Mouse (Mus musculus): ENCODE results near the gene Ankrd34b. TPM values are rescaled to one million over a fixed set of nuclear protein-coding genes. Genes with fewer than 3 reads are reported as not detected.

The Ankrd34b gene
- polyA plus RNA-seq (2015; fragmentation: Nextera tagmentation; extraction: Ambion mirVana), result 0.07 and 0.09 TPM in 2 replicates

DNA sequence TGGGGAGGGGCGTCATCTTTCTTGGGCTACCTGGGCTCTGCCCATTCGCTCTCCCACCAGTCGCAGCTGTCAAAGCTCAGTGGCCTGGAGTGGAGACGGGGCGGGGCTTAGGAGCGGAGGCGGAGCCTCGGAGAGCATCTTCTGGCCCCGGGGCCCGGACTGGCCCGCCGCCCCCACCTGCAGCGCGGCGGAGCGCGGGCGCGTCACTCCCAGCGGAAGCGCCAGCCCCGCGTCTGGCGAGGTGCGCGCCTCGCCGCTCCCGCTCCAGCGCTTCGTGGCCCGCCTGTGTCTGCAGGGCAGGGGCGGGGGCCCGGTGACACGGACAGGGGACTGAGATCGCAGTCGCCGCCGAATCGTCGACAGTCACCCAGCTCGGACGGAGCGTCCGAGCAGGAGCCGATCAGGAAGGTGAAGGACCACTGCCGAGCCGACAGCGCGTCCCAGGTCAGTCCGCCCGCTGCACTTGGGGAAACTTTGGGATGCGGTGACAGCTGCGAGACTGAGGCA, at the start of gene Ankrd34b:
TSS of gene Ankrd34b (plus strand) at position 139 of the 507 bp plus-strand sequence.
- WGBS, result under 1% methylated on average over 54 of the region's 54 CpGs
- Histone ChIP-seq H3K9me3 (replicated peaks) (no peaks in the 10 kb centered on the region), H3K27ac (replicated peaks) (no peak within 1 kb of the TSS), H3K27me3 (peaks cover 64% of the 10 kb centered on the region), H3K9ac (peak within 1 kb of the TSS; percentile 15; the same call in 1 of the 2 replicates), H3K4me3 (replicated peaks) (peak within 1 kb of the TSS; percentile 53), H3K36me3 (no peaks in the 10 kb centered on the region), H3K4me2 (replicated peaks) (peak within 1 kb of the TSS; percentile 94), H3K4me1 (peaks cover 16% of the 10 kb centered on the region)
- no peak for ATAC-seq (ENCODE audit: insufficient number of reproducible peaks, low FRiP score, low TSS enrichment, low read depth)

- no peak overlapping the region for H3K9ac ChIP-seq
- 82% methylated on average over 3 of the region's 3 CpGs for WGBS
These were observed 38.3 kb upstream of the Ankrd34b start for GRCm38 (mm10) chr13:92387367-92387766.

DNA sequence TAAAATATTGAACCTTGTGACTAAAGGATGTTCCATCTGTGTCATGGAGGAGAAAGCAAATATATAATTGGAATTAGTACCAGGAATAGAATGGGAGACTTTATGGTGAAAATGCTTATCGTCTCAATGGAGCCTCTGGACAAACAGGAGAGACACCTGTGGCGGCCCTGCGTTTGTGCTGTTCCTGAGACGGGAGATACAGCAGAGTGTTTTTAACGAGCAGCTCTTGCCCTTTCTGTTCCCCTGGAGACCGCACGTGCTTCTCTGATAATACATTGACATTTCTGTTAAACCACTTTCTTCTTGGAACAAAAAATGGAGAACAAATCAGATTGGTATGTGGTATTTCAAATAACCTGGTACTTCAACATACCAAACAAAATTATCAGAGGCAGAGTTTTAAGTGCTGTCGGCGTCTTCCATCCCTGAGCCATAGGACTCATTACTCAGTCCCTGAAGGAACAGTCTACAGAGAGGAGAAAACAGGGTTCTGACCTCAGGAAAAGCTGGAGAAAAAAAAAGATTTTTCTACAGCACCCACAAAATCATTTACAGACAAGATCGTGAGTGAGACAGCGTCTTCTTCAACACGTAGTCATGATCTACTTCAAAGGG, 32.5 kb upstream of the Ankrd34b start:
- Histone ChIP-seq H3K27me3 (no peaks in the 10 kb centered on the region), H3K27ac (replicated peaks) (no peak overlapping the region), H3K9ac (no peak overlapping the region), H3K4me3 (replicated peaks) (no peak overlapping the region), H3K36me3 (no peaks in the 10 kb centered on the region), H3K4me1 (no peaks in the 10 kb centered on the region), H3K9me3 (replicated peaks) (no peaks in the 10 kb centered on the region), H3K4me2 (replicated peaks) (no peak overlapping the region)
- ATAC-seq (ENCODE audit: insufficient number of reproducible peaks, low FRiP score, low TSS enrichment, low read depth), result no peak
- WGBS, result 81% methylated on average over 12 of the region's 12 CpGs

More at GRCm38 (mm10) chr13:92387367-92387766, 38.3 kb upstream of the Ankrd34b start:
- Histone ChIP-seq H3K27ac (replicated peaks) (no peak overlapping the region), H3K27me3 (no peaks in the 10 kb centered on the region), H3K4me3 (replicated peaks) (no peak overlapping the region), H3K36me3 (no peaks in the 10 kb centered on the region), H3K4me2 (replicated peaks) (no peak overlapping the region), H3K9me3 (replicated peaks) (no peaks in the 10 kb centered on the region), H3K4me1 (no peaks in the 10 kb centered on the region)
- no peak for ATAC-seq (ENCODE audit: insufficient number of reproducible peaks, low FRiP score, low TSS enrichment, low read depth)

- Histone ChIP-seq H3K9me3 (replicated peaks) (no peaks in the 10 kb centered on the region), H3K36me3 (no peaks in the 10 kb centered on the region), H3K4me1 (no peaks in the 10 kb centered on the region), H3K4me2 (replicated peaks) (no peak overlapping the region), H3K27me3 (no peaks in the 10 kb centered on the region), H3K4me3 (replicated peaks) (no peak overlapping the region), H3K9ac (no peak overlapping the region), H3K27ac (replicated peaks) (no peak overlapping the region)
- no peak for ATAC-seq (ENCODE audit: insufficient number of reproducible peaks, low FRiP score, low TSS enrichment, low read depth)
- WGBS, result 74% methylated on average over 11 of the region's 11 CpGs
These were observed 27.0 kb upstream of the Ankrd34b start for GRCm38 (mm10) chr13:92398491-92399384.

GRCm38 (mm10) chr13:92402063-92402462, 23.6 kb upstream of the Ankrd34b start:
- ATAC-seq (ENCODE audit: insufficient number of reproducible peaks, low FRiP score, low TSS enrichment, low read depth), result no peak

DNA sequence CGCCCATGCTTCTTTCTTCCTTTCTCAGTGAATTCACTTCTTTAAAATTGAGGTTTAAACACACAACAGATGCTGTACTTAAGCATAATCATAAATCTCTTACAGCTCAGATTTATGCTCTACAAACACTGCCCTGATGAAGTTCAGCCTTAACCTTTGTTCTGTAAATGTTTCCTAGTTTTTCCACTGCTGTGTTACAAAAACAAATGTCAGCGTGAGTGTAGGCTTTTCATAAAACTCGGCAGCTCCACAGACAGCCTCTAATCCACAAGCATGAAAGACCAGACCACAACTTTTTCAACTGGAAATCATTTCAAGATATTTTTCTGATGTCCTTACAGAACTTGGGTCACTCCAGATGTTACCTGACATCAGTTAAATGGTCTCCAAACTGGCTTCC, 22.2 kb upstream of the Ankrd34b start:
- ATAC-seq (ENCODE audit: insufficient number of reproducible peaks, low FRiP score, low TSS enrichment, low read depth), result no peak
- Histone ChIP-seq H3K36me3 (no peaks in the 10 kb centered on the region), H3K27me3 (no peaks in the 10 kb centered on the region), H3K9me3 (replicated peaks) (no peaks in the 10 kb centered on the region), H3K4me3 (replicated peaks) (no peak overlapping the region), H3K9ac (no peak overlapping the region), H3K4me2 (replicated peaks) (no peak overlapping the region), H3K27ac (replicated peaks) (no peak overlapping the region), H3K4me1 (no peaks in the 10 kb centered on the region)
- 54% methylated on average over 3 of the region's 3 CpGs for WGBS

More at GRCm38 (mm10) chr13:92402063-92402462, 23.6 kb upstream of the Ankrd34b start:
- WGBS, result 40% methylated on average over 2 of the region's 2 CpGs
- no peak overlapping the region for H3K9ac ChIP-seq
- no peaks in the 10 kb centered on the region for H3K36me3 ChIP-seq
- no peaks in the 10 kb centered on the region for H3K9me3 ChIP-seq (replicated peaks)
- H3K4me2 ChIP-seq (replicated peaks), result no peak overlapping the region
- H3K27me3 ChIP-seq, result no peaks in the 10 kb centered on the region
- no peak overlapping the region for H3K4me3 ChIP-seq (replicated peaks)
- H3K27ac ChIP-seq (replicated peaks), result no peak overlapping the region
- no peaks in the 10 kb centered on the region for H3K4me1 ChIP-seq

DNA sequence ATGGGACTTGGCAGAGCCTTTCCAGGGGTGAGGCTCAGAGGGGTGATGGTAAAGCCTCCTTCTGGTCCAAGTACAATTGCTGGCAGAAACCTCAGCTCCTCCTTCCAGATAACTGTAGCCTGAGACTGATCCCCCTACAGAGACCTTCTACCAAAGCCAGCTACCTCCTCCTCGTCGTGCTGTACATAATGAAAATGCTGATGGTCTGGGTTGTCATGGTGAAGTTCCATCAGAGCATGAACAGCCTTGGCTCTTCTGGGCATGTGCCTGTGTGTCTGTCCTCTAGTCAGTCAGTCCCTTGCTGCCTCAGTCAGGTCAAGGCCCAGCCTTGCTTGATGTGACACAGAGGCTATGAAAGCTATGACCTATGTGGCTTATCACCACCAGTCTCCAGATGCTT, 15.2 kb upstream of the Ankrd34b start:
- Histone ChIP-seq H3K27me3 (no peaks in the 10 kb centered on the region), H3K27ac (replicated peaks) (no peak overlapping the region), H3K36me3 (no peaks in the 10 kb centered on the region), H3K4me1 (no peaks in the 10 kb centered on the region), H3K4me3 (replicated peaks) (no peak overlapping the region), H3K4me2 (replicated peaks) (no peak overlapping the region), H3K9ac (no peak overlapping the region), H3K9me3 (replicated peaks) (no peaks in the 10 kb centered on the region)
- no peak for ATAC-seq (ENCODE audit: insufficient number of reproducible peaks, low FRiP score, low TSS enrichment, low read depth)
- 71% methylated on average over 2 of the region's 2 CpGs for WGBS

DNA sequence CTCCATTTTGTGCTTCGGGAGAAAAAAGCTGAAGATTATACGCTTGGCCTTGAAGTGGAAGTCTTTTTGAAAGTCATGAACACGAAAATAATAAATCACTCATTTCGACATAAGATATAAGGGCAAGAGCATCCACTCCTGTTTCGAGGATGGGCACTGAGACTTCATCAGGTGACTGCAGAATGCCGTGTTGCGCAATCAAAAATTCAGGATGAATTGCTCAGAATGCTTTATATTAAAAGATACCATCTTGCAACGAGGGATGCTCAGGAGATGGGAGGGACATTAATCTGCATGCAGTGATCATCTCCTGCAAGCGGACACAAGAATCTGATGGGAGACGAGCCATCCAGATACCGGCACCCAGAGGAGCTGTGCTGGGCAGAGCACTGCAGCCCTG, 6.1 kb upstream of the Ankrd34b start:
- Histone ChIP-seq H3K36me3 (no peaks in the 10 kb centered on the region), H3K27ac (replicated peaks) (no peak overlapping the region), H3K9me3 (replicated peaks) (no peaks in the 10 kb centered on the region), H3K4me3 (replicated peaks) (no peak overlapping the region), H3K4me2 (replicated peaks) (no peak overlapping the region), H3K4me1 (no peaks in the 10 kb centered on the region), H3K27me3 (peaks cover 21% of the 10 kb centered on the region), H3K9ac (no peak overlapping the region)
- WGBS, result 83% methylated on average over 11 of the region's 11 CpGs
- ATAC-seq (ENCODE audit: insufficient number of reproducible peaks, low FRiP score, low TSS enrichment, low read depth), result no peak

- ATAC-seq (ENCODE audit: insufficient number of reproducible peaks, low FRiP score, low TSS enrichment, low read depth), result no peak
- Histone ChIP-seq H3K9ac (no peak overlapping the region), H3K36me3 (no peaks in the 10 kb centered on the region), H3K27ac (replicated peaks) (no peak overlapping the region), H3K9me3 (replicated peaks) (no peaks in the 10 kb centered on the region), H3K4me3 (replicated peaks) (no peak overlapping the region), H3K4me2 (replicated peaks) (no peak overlapping the region), H3K27me3 (peaks cover 60% of the 10 kb centered on the region), H3K4me1 (peaks cover 16% of the 10 kb centered on the region)
- WGBS, result 46% methylated on average over 3 of the region's 3 CpGs
These were observed 2.0 kb upstream of the Ankrd34b start for GRCm38 (mm10) chr13:92423711-92424110.

GRCm38 (mm10) chr13:92426294-92427051, 777 bp downstream of the Ankrd34b start:
- Histone ChIP-seq H3K4me1 (peaks cover 16% of the 10 kb centered on the region), H3K27me3 (peaks cover 64% of the 10 kb centered on the region), H3K9ac (peak overlapping the region; percentile 15; the same call in 1 of the 2 replicates), H3K27ac (replicated peaks) (no peak overlapping the region), H3K36me3 (no peaks in the 10 kb centered on the region), H3K4me2 (replicated peaks) (peak overlapping the region; percentile 94), H3K4me3 (replicated peaks) (peak overlapping the region; percentile 53), H3K9me3 (replicated peaks) (no peaks in the 10 kb centered on the region)
- ATAC-seq (ENCODE audit: insufficient number of reproducible peaks, low FRiP score, low TSS enrichment, low read depth), result peak; percentile 61
- 1% methylated on average over 72 of the region's 92 CpGs for WGBS

GRCm38 (mm10) chr13:92427351-92427855, 1.7 kb downstream of the Ankrd34b start:
- Histone ChIP-seq H3K4me3 (replicated peaks) (no peak overlapping the region), H3K9ac (no peak overlapping the region), H3K36me3 (no peaks in the 10 kb centered on the region), H3K4me1 (peaks cover 16% of the 10 kb centered on the region), H3K27ac (replicated peaks) (no peak overlapping the region), H3K9me3 (replicated peaks) (no peaks in the 10 kb centered on the region), H3K27me3 (peaks cover 64% of the 10 kb centered on the region), H3K4me2 (replicated peaks) (no peak overlapping the region)
- WGBS, result 45% methylated on average over 4 of the region's 4 CpGs
- ATAC-seq (ENCODE audit: insufficient number of reproducible peaks, low FRiP score, low TSS enrichment, low read depth), result no peak
